Mouse (Mus musculus) midbrain, embryonic 14.5 days (tissue): ENCODE measurements around the gene F2. TPM values are rescaled to one million over a fixed set of nuclear protein-coding genes. Genes with fewer than 3 reads are reported as not detected.

Experiments used
- ATAC-seq: fragments of 200-750 bp; cut with Nextera tagmentation; 2 replicates; pipeline ENCODE4 v1.8.0; 2017; ENCODE audit warnings: moderate number of reproducible peaks, moderate library complexity; ENCODE audit not compliant: low FRiP score, low TSS enrichment
- DNase-seq: peaks from one replicate; pipeline ENCODE4 v3.0.0-alpha.2; 2015
- H3K27ac ChIP-seq: fragments of 300-500 bp; sonication (generic); replicated peaks from 2 replicates; pipeline ENCODE4 v1.5.1; 2014; ENCODE audit warnings: mild to moderate bottlenecking, low read depth, low read length, moderate library complexity
- H3K27me3 ChIP-seq: fragments of 300-500 bp; sonication (generic); 2 replicates; pipeline ENCODE4 v1.6.1; 2014; ENCODE audit warnings: low read length, control low read depth, mixed read lengths; ENCODE audit not compliant: control insufficient read depth, insufficient read depth
- H3K36me3 ChIP-seq: fragments of 300-500 bp; sonication (generic); 2 replicates; pipeline ENCODE4 v1.6.1; 2014; ENCODE audit warnings: low read length, control low read depth; ENCODE audit not compliant: control insufficient read depth, insufficient read depth
- H3K4me1 ChIP-seq: fragments of 300-500 bp; sonication (generic); 2 replicates; pipeline ENCODE4 v1.6.1; 2014; ENCODE audit warnings: mild to moderate bottlenecking, antibody characterized with exemption, low read length, control low read depth; ENCODE audit not compliant: control insufficient read depth, insufficient read depth
- H3K4me2 ChIP-seq: fragments of 300-500 bp; sonication (generic); 2 replicates; pipeline ENCODE4 v1.6.1; 2014; ENCODE audit warnings: mild to moderate bottlenecking, low read length, moderate library complexity
- H3K4me3 ChIP-seq: fragments of 300-500 bp; sonication (generic); replicated peaks from 2 replicates; pipeline ENCODE4 v1.5.1; 2014; ENCODE audit warnings: low read depth, low read length
- H3K9ac ChIP-seq: fragments of 300-500 bp; sonication (generic); replicated peaks from 2 replicates; pipeline ENCODE4 v1.6.1; 2014; ENCODE audit warnings: mild to moderate bottlenecking, low read length, moderate library complexity
- H3K9me3 ChIP-seq: fragments of 300-500 bp; sonication (generic); 2 replicates; pipeline ENCODE4 v1.6.1; 2016; ENCODE audit warnings: low read length, control low read depth, mixed read lengths; ENCODE audit not compliant: control insufficient read depth
- WGBS: fragments of 180-500 bp; shearing (Covaris S2); extraction: QIAGEN DNeasy Blood & Tissue Kit; methylation state at CpG from one replicate; pipeline ENCODE4 v1.1.7; 2014; 5-methylcytosine and 5-hydroxymethylcytosine counted together
- polyA plus RNA-seq: library from polyadenylated mRNA; unstranded; fragments of >200 nt; fragmentation: Nextera tagmentation; extraction: Ambion mirVana; gene quantifications from 2 replicates; pipeline ENCODE4 v1.2.1, GENCODE M21; 2014

F2 gene
- polyA plus RNA-seq, 1 experiment from 2014 or later, result 0.11 TPM

GRCm38 (mm10) chr2:91667747-91668146, 31.5 kb upstream of the F2 start:
- H3K36me3 ChIP-seq, result peaks cover 88% of the 10 kb centered on the region
- 84% methylated on average over 2 of the region's 2 CpGs for WGBS
- no peaks in the 10 kb centered on the region for H3K4me1 ChIP-seq
- no peaks in the 10 kb centered on the region for H3K27me3 ChIP-seq
- no peak overlapping the region for H3K27ac ChIP-seq
- H3K4me2 ChIP-seq, result no peak overlapping the region
- no peak overlapping the region for H3K4me3 ChIP-seq
- no peaks in the 10 kb centered on the region for H3K9me3 ChIP-seq
- no peak overlapping the region for H3K9ac ChIP-seq
- no peak for DNase-seq
- no peak for ATAC-seq

GRCm38 (mm10) chr2:91666386-91666910, 30.2 kb upstream of the F2 start:
- ATAC-seq, result no peak
- WGBS, result 96% methylated on average over 6 of the region's 6 CpGs
- H3K9me3 ChIP-seq, result no peaks in the 10 kb centered on the region

GRCm38 (mm10) chr2:91664780-91665179, 28.6 kb upstream of the F2 start:
- Histone ChIP-seq H3K9me3 (no peaks in the 10 kb centered on the region), H3K9ac (no peak overlapping the region), H3K27ac (no peak overlapping the region), H3K4me1 (no peaks in the 10 kb centered on the region), H3K4me2 (no peak overlapping the region), H3K36me3 (peaks cover 85% of the 10 kb centered on the region), H3K4me3 (no peak overlapping the region), H3K27me3 (no peaks in the 10 kb centered on the region)
- ATAC-seq, result no peak
- DNase-seq, result no peak

More at GRCm38 (mm10) chr2:91666386-91666910, 30.2 kb upstream of the F2 start:
- Histone ChIP-seq H3K4me3 (no peak overlapping the region), H3K4me2 (no peak overlapping the region), H3K9ac (no peak overlapping the region), H3K4me1 (no peaks in the 10 kb centered on the region), H3K36me3 (peaks cover 90% of the 10 kb centered on the region), H3K27me3 (no peaks in the 10 kb centered on the region), H3K27ac (no peak overlapping the region)
- DNase-seq, result no peak

- H3K4me3 ChIP-seq, result no peak overlapping the region
- DNase-seq (no peak), ATAC-seq (no peak)
- no peaks in the 10 kb centered on the region for H3K4me1 ChIP-seq
- WGBS, result 94% methylated on average over 6 of the region's 6 CpGs
- no peaks in the 10 kb centered on the region for H3K9me3 ChIP-seq
- H3K27ac ChIP-seq, result no peak overlapping the region
- no peak overlapping the region for H3K4me2 ChIP-seq
- no peaks in the 10 kb centered on the region for H3K27me3 ChIP-seq
- H3K9ac ChIP-seq, result no peak overlapping the region
- peaks cover 86% of the 10 kb centered on the region for H3K36me3 ChIP-seq
Measured at GRCm38 (mm10) chr2:91660981-91661380, 24.8 kb upstream of the F2 start.

GRCm38 (mm10) chr2:91659657-91660056, 23.4 kb upstream of the F2 start:
- H3K4me1 ChIP-seq, result no peaks in the 10 kb centered on the region
- H3K27me3 ChIP-seq, result no peaks in the 10 kb centered on the region
- H3K4me3 ChIP-seq, result no peak overlapping the region
- H3K36me3 ChIP-seq, result peaks cover 91% of the 10 kb centered on the region
- ATAC-seq, result no peak
- 97% methylated on average over 8 of the region's 8 CpGs for WGBS
- H3K9me3 ChIP-seq, result no peaks in the 10 kb centered on the region
- H3K9ac ChIP-seq, result no peak overlapping the region
- no peak overlapping the region for H3K4me2 ChIP-seq
- H3K27ac ChIP-seq, result no peak overlapping the region
- DNase-seq, result no peak

GRCm38 (mm10) chr2:91656774-91657173, 20.6 kb upstream of the F2 start:
- 80% methylated on average over 8 of the region's 8 CpGs for WGBS
- H3K9ac ChIP-seq, result no peak overlapping the region
- DNase-seq, result no peak
- no peak for ATAC-seq
- no peak overlapping the region for H3K27ac ChIP-seq
- H3K36me3 ChIP-seq, result peaks cover 76% of the 10 kb centered on the region
- H3K4me1 ChIP-seq, result peaks cover 5% of the 10 kb centered on the region; the same call in 1 of the 2 replicates
- no peaks in the 10 kb centered on the region for H3K27me3 ChIP-seq
- no peak overlapping the region for H3K4me2 ChIP-seq
- no peak overlapping the region for H3K4me3 ChIP-seq
- H3K9me3 ChIP-seq, result no peaks in the 10 kb centered on the region

GRCm38 (mm10) chr2:91655827-91656226, 19.6 kb upstream of the F2 start:
- Histone ChIP-seq H3K27ac (no peak overlapping the region), H3K4me2 (no peak overlapping the region), H3K9me3 (no peaks in the 10 kb centered on the region), H3K9ac (no peak overlapping the region), H3K4me1 (peaks cover 8% of the 10 kb centered on the region), H3K36me3 (peaks cover 66% of the 10 kb centered on the region), H3K4me3 (no peak overlapping the region), H3K27me3 (no peaks in the 10 kb centered on the region)
- DNase-seq (no peak), ATAC-seq (no peak)
- 86% methylated on average over 6 of the region's 6 CpGs for WGBS

- H3K36me3 ChIP-seq, result peaks cover 65% of the 10 kb centered on the region
- H3K27me3 ChIP-seq, result no peaks in the 10 kb centered on the region
- H3K4me2 ChIP-seq, result no peak overlapping the region
- H3K4me3 ChIP-seq, result no peak overlapping the region
- no peak for DNase-seq
- no peak overlapping the region for H3K9ac ChIP-seq
- H3K9me3 ChIP-seq, result no peaks in the 10 kb centered on the region
- 93% methylated on average over 5 of the region's 5 CpGs for WGBS
- no peak for ATAC-seq
- H3K27ac ChIP-seq, result no peak overlapping the region
- peaks cover 12% of the 10 kb centered on the region for H3K4me1 ChIP-seq
Measured at GRCm38 (mm10) chr2:91655388-91655787, 19.2 kb upstream of the F2 start.

- H3K4me3 ChIP-seq, result no peak overlapping the region
- H3K9ac ChIP-seq, result no peak overlapping the region
- ATAC-seq (no peak), DNase-seq (peak; percentile 42)
- WGBS, result 31% methylated on average over 6 of the region's 6 CpGs
- no peak overlapping the region for H3K4me2 ChIP-seq
- H3K27me3 ChIP-seq, result no peaks in the 10 kb centered on the region
- H3K36me3 ChIP-seq, result peaks cover 45% of the 10 kb centered on the region
- H3K4me1 ChIP-seq, result peaks cover 19% of the 10 kb centered on the region
- no peak overlapping the region for H3K27ac ChIP-seq
- no peaks in the 10 kb centered on the region for H3K9me3 ChIP-seq
Measured at GRCm38 (mm10) chr2:91652863-91653262, 16.6 kb upstream of the F2 start.
